Mouse (Mus musculus) megakaryocyte, adult 5-6 weeks (primary cell): ENCODE results near the gene Tnni1. TPM values are rescaled to one million over a fixed set of nuclear protein-coding genes. Genes with fewer than 3 reads are reported as not detected.
A peak's percentile ranks its signal among the peaks of the same experiment; 100 is the strongest.

ENCODE experiments used
- ATAC-seq: 2 replicates; pipeline ENCODE4 v1.8.0; 2016; ENCODE audit warnings: mild to moderate bottlenecking, inconsistent platforms; ENCODE audit not compliant: poor library complexity, severe bottlenecking
- total RNA-seq, 2 experiments: library from RNA; stranded (forward) in 1 of 2; stranded (reverse) in 1 of 2; fragments of 153-499, 151-499 nt in 1 of 2; fragments of 221-1000, 200-1000 nt in 1 of 2; gene quantifications; 2 replicates each; pipeline versions ENCODE4 v1.2.3 to v1.2.4; 2015 to 2017

Tnni1 gene
- total RNA-seq (2015): 0.36 and 0.45 TPM in 2 replicates
- not detected in 2 replicates for total RNA-seq (2017)

GRCm38 (mm10) chr1:135778780-135779535 is at the start of gene Tnni1:
Tnni1 (plus strand) TSS chr1:135779434.
- no peak for ATAC-seq

- no peak for ATAC-seq
These were observed 49.4 kb upstream of the Tnni1 start for GRCm38 (mm10) chr1:135729821-135730220.

DNA sequence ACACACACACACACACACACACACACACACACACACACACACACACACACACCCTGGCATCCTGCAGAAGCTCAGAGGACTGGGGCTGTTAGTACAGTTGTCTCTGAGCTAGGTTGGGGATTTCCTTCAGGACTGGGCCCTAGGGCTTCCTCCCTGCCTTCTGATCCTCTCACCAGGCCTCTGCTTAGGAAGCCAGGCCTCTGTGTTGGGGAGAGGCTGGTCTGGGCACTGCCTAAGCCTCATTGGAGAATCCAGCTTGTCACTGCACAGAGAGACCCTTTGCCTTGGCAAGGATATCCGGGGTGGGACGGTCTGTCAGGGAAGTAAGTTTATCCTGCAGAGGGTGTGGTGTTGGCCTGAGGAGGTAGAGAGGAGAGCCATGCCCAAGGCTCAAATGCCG is 48.9 kb upstream of the Tnni1 start:
- ATAC-seq: no peak

- no peak for ATAC-seq
These were observed 47.8 kb upstream of the Tnni1 start for GRCm38 (mm10) chr1:135731393-135731792.

DNA sequence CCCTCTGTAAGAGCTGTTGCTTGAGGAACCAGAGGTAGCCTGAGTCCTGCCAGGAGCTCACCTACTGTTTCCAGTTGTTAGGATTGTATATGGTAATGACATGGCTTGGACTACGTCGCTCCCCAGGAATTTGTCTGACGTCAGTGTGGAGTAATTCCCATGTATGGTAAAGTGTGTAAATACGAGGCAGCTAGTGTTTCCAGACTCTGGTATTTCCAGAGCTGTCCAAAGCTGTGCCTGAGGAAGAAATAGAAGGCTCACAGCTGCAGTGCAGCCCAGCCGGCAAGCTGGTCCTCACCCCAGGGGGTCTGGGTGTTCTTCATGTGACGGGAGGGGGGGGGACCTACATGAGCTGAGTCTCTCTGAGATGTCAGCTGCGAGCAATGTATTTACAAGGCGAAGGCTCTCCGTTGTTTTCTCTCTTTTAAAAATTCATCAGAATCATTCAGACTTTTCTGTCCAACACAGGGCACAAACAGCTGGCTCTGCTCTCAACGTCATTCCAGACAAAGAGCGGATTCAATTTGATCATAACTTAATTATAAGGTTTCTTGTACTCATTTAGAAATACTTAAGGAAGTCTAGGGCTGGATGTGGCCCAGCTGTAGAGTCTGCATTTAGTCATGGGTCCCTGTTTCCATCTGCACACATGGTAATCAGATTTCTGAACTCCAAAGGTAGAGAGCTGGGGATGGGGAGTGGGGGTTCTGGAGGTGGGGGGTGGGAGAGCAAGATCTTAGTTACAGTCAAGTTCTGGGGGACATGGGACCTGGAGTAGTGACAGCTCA is 47.1 kb upstream of the Tnni1 start:
- ATAC-seq: no peak

DNA sequence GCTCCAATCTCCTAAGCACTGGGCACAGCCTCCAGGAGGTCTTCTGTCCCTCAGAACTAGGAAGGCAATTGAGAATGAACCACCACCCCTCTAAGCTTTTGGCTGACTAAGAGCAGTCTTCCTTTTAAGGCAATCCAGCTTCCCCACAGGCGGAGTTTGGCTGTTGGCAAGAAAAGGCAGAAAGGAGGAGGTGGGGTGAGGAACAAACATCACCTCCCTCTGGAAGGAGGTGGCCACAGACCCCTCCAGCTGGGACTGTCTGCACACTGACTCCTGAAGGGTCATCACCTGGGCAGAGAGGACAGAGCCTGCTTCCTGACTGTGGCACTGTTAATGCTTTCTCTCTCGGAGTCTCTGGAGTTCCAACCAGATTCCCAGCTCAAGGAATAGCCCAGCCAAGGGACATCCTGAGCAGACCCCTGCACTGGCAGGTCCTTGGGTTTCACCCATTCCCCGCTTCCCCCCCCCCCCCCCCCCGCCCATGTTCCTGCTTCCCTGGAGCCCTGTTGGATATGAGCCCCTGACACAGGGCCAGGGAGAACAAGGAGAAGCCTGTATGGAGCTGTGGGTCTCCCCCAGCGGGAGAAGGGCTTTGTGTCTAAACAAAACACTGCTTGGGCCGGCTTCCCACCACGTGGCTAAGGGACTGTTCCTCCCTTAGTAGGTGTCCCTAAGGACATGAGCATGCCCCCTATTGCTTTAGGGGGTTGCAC is 44.9 kb upstream of the Tnni1 start:
- ATAC-seq: no peak

GRCm38 (mm10) chr1:135735460-135735859 is 43.8 kb upstream of the Tnni1 start:
- ATAC-seq: no peak

DNA sequence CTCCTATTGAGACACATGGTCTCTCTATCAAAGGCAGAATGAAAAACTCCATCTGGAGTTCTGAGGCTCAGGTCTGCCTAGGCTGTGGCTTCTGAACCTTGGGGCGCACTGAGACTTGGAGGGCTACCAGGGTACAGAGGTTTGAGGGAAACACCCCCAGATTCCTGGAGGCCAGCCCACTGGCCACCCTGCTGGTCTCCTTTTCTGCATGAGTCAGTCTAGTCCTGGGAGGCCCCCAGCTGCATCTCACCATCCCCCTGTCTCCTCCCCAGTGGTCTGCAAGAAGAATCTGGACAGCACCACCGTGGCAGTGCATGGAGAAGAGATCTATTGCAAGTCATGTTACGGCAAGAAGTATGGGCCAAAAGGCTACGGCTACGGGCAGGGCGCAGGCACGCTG is 34.2 kb upstream of the Tnni1 start:
- no peak for ATAC-seq

DNA sequence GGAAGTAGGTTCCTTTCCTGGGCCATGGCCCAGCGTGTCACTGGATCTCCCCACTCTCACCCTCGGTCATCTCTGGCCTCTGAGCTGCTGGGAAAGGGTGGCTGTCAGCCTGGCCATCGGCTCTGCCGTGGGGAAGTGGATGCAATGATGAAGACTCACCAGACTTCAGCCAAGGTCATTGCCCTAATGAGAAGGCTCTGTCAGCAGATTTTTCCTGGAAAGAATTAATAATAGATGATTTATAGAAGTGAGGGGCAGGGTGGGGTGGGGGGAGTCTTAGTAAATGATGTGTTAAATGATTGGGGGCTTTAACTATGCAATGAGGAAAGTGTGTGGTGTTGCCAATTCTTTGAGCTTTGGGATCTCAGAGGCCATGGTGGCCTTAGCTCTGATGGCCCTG is 33.0 kb upstream of the Tnni1 start:
- ATAC-seq: no peak

- ATAC-seq: peak; percentile 99
These were observed 26.4 kb upstream of the Tnni1 start for GRCm38 (mm10) chr1:135752737-135753348.

- ATAC-seq: no peak
These were observed 23.9 kb upstream of the Tnni1 start for GRCm38 (mm10) chr1:135755287-135755686.

- ATAC-seq: no peak
These were observed 23.3 kb upstream of the Tnni1 start for GRCm38 (mm10) chr1:135755913-135756312.

DNA sequence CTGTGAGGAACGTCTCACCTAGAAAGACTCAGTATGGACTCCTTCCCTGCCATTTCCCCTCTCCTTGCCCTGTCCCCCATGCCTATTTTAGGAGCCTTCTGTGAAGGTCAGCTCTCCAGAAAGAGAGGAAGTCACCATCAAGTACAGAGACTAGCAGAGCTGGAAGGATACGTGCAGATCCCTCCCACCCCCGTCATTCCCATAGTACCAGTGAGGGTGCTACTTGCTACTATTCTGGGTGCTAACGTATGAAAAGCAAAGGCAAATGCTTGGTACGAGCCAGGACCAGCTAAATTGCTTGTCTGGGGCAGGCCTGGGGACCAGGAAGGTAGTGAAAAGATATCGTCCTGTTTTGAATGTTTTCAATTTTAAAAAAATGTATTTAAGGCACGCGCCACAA is 21.9 kb upstream of the Tnni1 start:
- no peak for ATAC-seq

GRCm38 (mm10) chr1:135759685-135760084 is 19.5 kb upstream of the Tnni1 start:
- ATAC-seq: no peak

DNA sequence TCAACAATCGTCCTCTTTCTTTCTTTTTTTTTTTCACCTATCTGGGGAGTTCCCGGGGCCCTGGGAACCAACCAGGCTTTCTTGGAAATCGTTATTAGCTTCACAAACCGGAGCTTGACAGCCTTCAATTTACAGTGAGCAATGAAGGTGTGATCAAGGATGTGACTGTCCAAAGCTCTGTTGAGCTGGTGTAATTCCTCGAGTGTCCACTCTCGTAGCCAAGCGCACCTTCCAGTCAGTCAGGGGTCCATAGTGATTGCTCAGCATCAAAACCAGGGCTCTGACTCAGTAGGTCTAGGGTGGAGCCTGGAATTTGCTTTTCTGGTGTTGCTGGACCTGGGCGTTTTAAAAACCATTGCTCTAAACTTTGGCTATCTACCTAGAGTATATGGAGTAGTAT is 19.0 kb upstream of the Tnni1 start:
- ATAC-seq: no peak

- no peak for ATAC-seq
These were observed 17.5 kb upstream of the Tnni1 start for GRCm38 (mm10) chr1:135761728-135762127.

DNA sequence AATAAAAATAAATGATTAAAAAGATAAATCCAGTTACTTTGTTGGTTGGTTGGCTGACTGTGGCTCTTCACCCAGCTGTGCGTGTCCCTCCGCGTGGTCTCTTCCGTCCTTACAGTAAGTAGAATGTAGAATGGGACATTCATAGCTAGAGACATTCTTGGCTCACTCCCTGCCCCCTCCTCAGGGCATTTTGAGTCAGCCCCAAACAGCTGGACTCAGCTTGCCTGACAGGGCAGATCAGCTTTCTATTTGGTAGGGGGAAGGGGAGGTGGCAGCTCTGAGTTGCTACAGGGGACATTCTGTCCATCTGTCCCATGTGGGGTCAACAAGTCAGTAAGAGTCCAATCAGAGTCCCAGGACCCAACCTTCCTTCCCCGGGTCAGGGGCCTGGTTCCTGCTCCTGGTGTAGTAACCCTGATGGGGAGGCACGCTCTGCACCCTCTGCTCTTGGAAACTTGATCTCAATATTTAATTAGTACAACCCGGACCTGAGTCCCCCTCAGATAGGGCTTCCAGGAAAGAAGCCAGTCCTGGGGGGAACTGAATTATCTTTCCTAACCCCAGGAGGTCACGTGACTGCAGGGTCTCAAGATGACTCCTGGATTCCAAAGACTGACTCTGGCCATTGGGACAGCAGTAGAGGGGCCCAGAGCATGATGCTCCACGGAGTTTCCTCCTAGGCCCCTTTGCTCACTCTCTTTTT is 15.6 kb upstream of the Tnni1 start:
- no peak for ATAC-seq

DNA sequence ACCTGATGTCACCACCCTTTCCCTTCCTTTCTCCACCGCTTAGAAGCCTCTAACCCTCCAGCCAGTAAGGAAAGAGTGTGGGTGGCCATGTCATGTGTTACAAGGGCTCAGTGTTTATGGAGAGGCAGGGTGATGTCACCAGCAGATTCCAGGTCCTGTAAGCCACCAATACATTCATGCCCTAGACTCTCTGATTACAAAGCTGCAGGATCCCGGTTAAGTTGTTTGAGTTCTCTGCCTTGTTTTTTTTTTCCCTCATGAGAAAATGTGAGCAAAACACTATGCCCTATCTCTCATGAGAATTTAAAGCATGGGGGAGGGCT is 15.1 kb upstream of the Tnni1 start:
- no peak for ATAC-seq

- peak; percentile 74 for ATAC-seq
These were observed 13.3 kb upstream of the Tnni1 start, which contains the start of gene Phlda3 for GRCm38 (mm10) chr1:135765645-135766591. Phlda3 (plus strand) TSS chr1:135766119.
